Comparison of ENCODE assay signal across 27 mouse cellular contexts in genomic region chr2:75654679-75655078, GRCm38 (mm10).
"Had no signal": no experiment of that assay in that cellular context is flagged by ENCODE, and none has a peak within 500 bp of the region (broad histone marks: within the 10 kb centered on the region; RNA-seq: fewer than 3 reads in every experiment).

No protein-coding gene starts in this region.

- H3K4me3 ChIP-seq: gastrocnemius, adult 2 months; heart, embryonic 10.5 days; heart, embryonic 12.5 days; hindbrain, embryonic 10.5 days; hindbrain, embryonic 12.5 days; intestine, embryonic 15.5 days; layer of hippocampus, adult 2 months; left cerebral cortex, adult 2 months; limb, embryonic 10.5 days; limb, embryonic 12.5 days; liver, embryonic 13.5 days; liver, embryonic 15.5 days had no signal

- H3K4me2 ChIP-seq: heart, embryonic 12.5 days; hindbrain, embryonic 12.5 days; hindbrain, embryonic 14.5 days; intestine, embryonic 15.5 days; limb, embryonic 12.5 days; liver, embryonic 11.5 days; liver, embryonic 13.5 days; liver, embryonic 15.5 days had no signal

- ATAC-seq: hindbrain, embryonic 16.5 days; inflammation-experienced regulatory T-cells, adult 6 months; intestine, embryonic 15.5 days; intestine, postnatal 0 days; liver, postnatal 0 days had no signal

- DNase-seq: gastrocnemius, adult 2 months; gastrocnemius, postnatal 10 days; gastrocnemius, postnatal 25 days; heart, postnatal 10 days; heart, postnatal 4 days; kidney, adult 18-20 months; kidney, adult 9 months; kidney, postnatal 14 days; kidney, postnatal 4 days; liver; liver, embryonic 13.5 days; liver, postnatal 0 days had no signal

- H3K9me3 ChIP-seq: heart, embryonic 10.5 days; heart, embryonic 12.5 days; hindbrain, embryonic 10.5 days; hindbrain, embryonic 12.5 days; intestine, embryonic 15.5 days; limb, embryonic 10.5 days; limb, embryonic 12.5 days; liver, embryonic 13.5 days; liver, embryonic 15.5 days had no signal

- H3K27me3 ChIP-seq: heart, embryonic 12.5 days; hindbrain, embryonic 12.5 days; intestine, embryonic 15.5 days; limb, embryonic 12.5 days; liver, embryonic 13.5 days; liver, embryonic 15.5 days had no signal

- H3K9ac ChIP-seq: heart, embryonic 12.5 days; hindbrain, embryonic 12.5 days; hindbrain, embryonic 14.5 days; intestine, embryonic 15.5 days; limb, embryonic 12.5 days; liver, embryonic 13.5 days; liver, embryonic 15.5 days; liver, postnatal 0 days had no signal

- H3K36me3 ChIP-seq: heart, embryonic 10.5 days; heart, embryonic 12.5 days; hindbrain, embryonic 12.5 days; intestine, embryonic 15.5 days; limb, embryonic 10.5 days; limb, embryonic 12.5 days; liver, embryonic 13.5 days; liver, embryonic 15.5 days had no signal

- H3K27ac ChIP-seq: gastrocnemius, adult 2 months; heart, embryonic 10.5 days; hindbrain, embryonic 10.5 days; hindbrain, embryonic 12.5 days; hindbrain, embryonic 14.5 days; intestine, embryonic 15.5 days; layer of hippocampus, adult 2 months; left cerebral cortex, adult 2 months; limb, embryonic 10.5 days; limb, embryonic 12.5 days; liver, embryonic 13.5 days; liver, embryonic 15.5 days had no signal
